Mouse (Mus musculus): Measurements from ENCODE around the gene Gm3259. TPM values are rescaled to one million over a fixed set of nuclear protein-coding genes. Genes with fewer than 3 reads are reported as not detected.
"Not testable (repeated sequence)": the region's sequence is repeated elsewhere in the genome, so short reads cannot be mapped to it uniquely, and the experiment has no call there.

The Gm3259 gene
- not detected in 2 replicates for polyA plus RNA-seq (2014; fragmentation: Nextera tagmentation; extraction: Ambion mirVana)

DNA sequence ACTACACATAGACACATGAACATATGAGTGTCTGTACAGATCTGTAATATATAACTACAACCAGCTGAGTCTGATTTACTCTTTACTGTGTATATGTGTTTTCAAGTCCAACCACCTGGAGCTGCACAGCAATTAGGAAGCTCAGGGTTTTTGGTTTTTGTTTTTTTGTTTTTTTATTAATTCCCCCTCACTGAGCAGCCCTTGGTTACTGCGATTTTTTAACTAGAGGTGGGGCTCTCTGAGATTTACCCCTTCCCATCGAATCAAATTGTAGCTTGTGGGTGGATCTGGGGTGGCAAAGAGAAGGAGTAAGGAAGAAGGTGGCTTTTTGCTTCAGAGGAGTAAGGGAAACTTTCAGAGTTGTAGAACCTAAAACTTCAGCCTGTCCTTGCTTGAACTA, at the start of gene Gm3259:
Gene Gm3259, plus strand, starts transcription at position 301 of the 400 bp plus-strand sequence.
- not testable (repeated sequence) for H3K9me3 ChIP-seq (replicated peaks; ENCODE audit: control insufficient read depth, low read length); H3K9ac ChIP-seq (ENCODE audit: low read length); H3K4me1 ChIP-seq (ENCODE audit: control insufficient read depth, insufficient read depth, low read length); ATAC-seq; H3K4me3 ChIP-seq (ENCODE audit: low read depth, low read length); H3K27ac ChIP-seq (ENCODE audit: low read depth, low read length); H3K4me2 ChIP-seq (ENCODE audit: low read length); H3K36me3 ChIP-seq (ENCODE audit: control insufficient read depth, insufficient read depth, low read length); DNase-seq (ENCODE audit: low spot score); H3K27me3 ChIP-seq (replicated peaks; ENCODE audit: control insufficient read depth, insufficient read depth, low read length)
- WGBS, result 46% methylated on average over 2 of the region's 2 CpGs

DNA sequence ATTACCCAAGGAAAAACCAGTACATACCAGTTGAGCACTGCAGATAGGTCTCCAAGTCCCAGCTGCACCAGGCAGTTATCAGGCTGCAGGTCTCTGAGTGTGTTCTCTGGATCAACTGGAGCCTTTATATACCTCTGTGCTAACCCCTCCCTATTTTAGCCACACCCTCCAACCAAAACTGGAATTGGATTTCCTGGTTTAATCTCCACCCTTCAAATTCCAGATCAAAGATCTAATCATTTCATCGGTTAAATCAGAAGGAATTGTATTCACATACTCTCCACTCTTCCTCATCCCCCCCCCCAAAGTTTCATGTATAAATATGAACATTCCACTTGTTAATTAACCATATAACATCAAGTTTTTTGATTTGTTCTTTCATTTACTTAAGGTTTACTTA, 33.0 kb upstream of the Gm3259 start, which contains the start of gene Gm10424:
Gene Gm10424, minus strand, starts transcription at position 101 of the 400 bp plus-strand sequence.
- not testable (repeated sequence) for H3K4me1 ChIP-seq (ENCODE audit: control insufficient read depth, insufficient read depth, low read length); H3K4me2 ChIP-seq (ENCODE audit: low read length); H3K9me3 ChIP-seq (replicated peaks; ENCODE audit: control insufficient read depth, low read length); H3K27me3 ChIP-seq (replicated peaks; ENCODE audit: control insufficient read depth, insufficient read depth, low read length); H3K9ac ChIP-seq (ENCODE audit: low read length); H3K36me3 ChIP-seq (ENCODE audit: control insufficient read depth, insufficient read depth, low read length); ATAC-seq; DNase-seq (ENCODE audit: low spot score); H3K27ac ChIP-seq (ENCODE audit: low read depth, low read length); H3K4me3 ChIP-seq (ENCODE audit: low read depth, low read length)
- no CpG with 5 or more reads among the region's 1 CpGs for WGBS

Other genes with a start within 250 kb of the Gm3259 start
- gene Gm7942, start 199.0 kb upstream of the Gm3259 start, polyA plus RNA-seq (2014; fragmentation: Nextera tagmentation; extraction: Ambion mirVana), result not detected in 2 replicates
- not detected in 2 replicates for gene Gm16513, start 123.3 kb upstream of the Gm3259 start, polyA plus RNA-seq (2014; fragmentation: Nextera tagmentation; extraction: Ambion mirVana)
- not detected in 2 replicates for gene Gm10424, start 33.1 kb upstream of the Gm3259 start, polyA plus RNA-seq (2014; fragmentation: Nextera tagmentation; extraction: Ambion mirVana)
- not detected in 2 replicates for gene D5Ertd577e, start 150.9 kb downstream of the Gm3259 start, polyA plus RNA-seq (2014; fragmentation: Nextera tagmentation; extraction: Ambion mirVana)
- gene Gm3286, start 204.8 kb downstream of the Gm3259 start, polyA plus RNA-seq (2014; fragmentation: Nextera tagmentation; extraction: Ambion mirVana), result not detected in 2 replicates

Measured in forebrain, embryonic 14.5 days (tissue).